Comparison of ENCODE assay signal across 7 mouse cellular contexts in genomic region chr8:95888285-95889136, GRCm38 (mm10). TPM values are rescaled to one million over a fixed set of nuclear protein-coding genes. Genes with fewer than 3 reads are reported as not detected.
A peak's percentile ranks its signal among the peaks of the same experiment; 100 is the strongest.
DNase-seq lines count a peak whose midpoint lies in the region; ATAC-seq lines count a peak whose summit lies in the region.

Gene Got2, minus strand, starts transcription at chr8:95888547.

- peak within 1 kb of the TSS; percentile 86 for H3K4me3 ChIP-seq in intestine, embryonic 15.5 days (replicated peaks)
- peak within 1 kb of the TSS; percentile 85 for H3K4me3 ChIP-seq in midbrain, embryonic 10.5 days

- H3K4me2 ChIP-seq in intestine, embryonic 15.5 days (replicated peaks), result peak within 1 kb of the TSS; percentile 88

- H3K27me3 ChIP-seq in intestine, embryonic 15.5 days (replicated peaks), result no peaks in the 10 kb centered on the region
- H3K27me3 ChIP-seq in midbrain, embryonic 10.5 days (ENCODE audit: low read depth, poor library complexity, severe bottlenecking), result no peaks in the 10 kb centered on the region

- peak within 1 kb of the TSS; percentile 66 for H3K27ac ChIP-seq in intestine, embryonic 15.5 days
- peak within 1 kb of the TSS; percentile 95 for H3K27ac ChIP-seq in midbrain, embryonic 10.5 days (replicated peaks)

- 8% methylated on average over 31 of the region's 31 CpGs for WGBS in intestine, embryonic 15.5 days
- WGBS in midbrain, embryonic 10.5 days, result 10% methylated on average over 31 of the region's 31 CpGs

- H3K9me3 ChIP-seq in intestine, embryonic 15.5 days, result no peaks in the 10 kb centered on the region
- H3K9me3 ChIP-seq in midbrain, embryonic 10.5 days (replicated peaks), result no peaks in the 10 kb centered on the region

- peak; percentile 91 to 93 for DNase-seq in adrenal gland, adult 18-20 months (ENCODE audit: low spot score in 2 of 2)
- DNase-seq in embryo, embryonic 11 days, result peak; percentile 95
- DNase-seq in gastrocnemius, postnatal 36 days, result peak; percentile 87 to 89
- peak; percentile 89 to 91 for DNase-seq in left cerebral cortex, postnatal 25 days (ENCODE audit: low spot score in 2 of 2)
- peak; percentile 94 for DNase-seq in midbrain, embryonic 10.5 days (ENCODE audit: low spot score)
- peak; percentile 93 for DNase-seq in right cerebral cortex, postnatal 4 days

- intact Hi-C loops in gastrocnemius, postnatal 36 days (cut with DNase I), result no loop called here
- intact Hi-C loops in left cerebral cortex, postnatal 25 days (cut with DNase I), result no loop called here

- H3K9ac ChIP-seq in intestine, embryonic 15.5 days, result peak within 1 kb of the TSS; percentile 77

- ATAC-seq in intestine, embryonic 15.5 days, result peak; percentile 83

- H3K36me3 ChIP-seq in intestine, embryonic 15.5 days, result no peaks in the 10 kb centered on the region
- H3K36me3 ChIP-seq in midbrain, embryonic 10.5 days, result 0 out of 2 replicates have a peak, but pooled peaks cover 1% of the 10 kb centered on the region

- H3K4me1 ChIP-seq in intestine, embryonic 15.5 days (replicated peaks), result peaks cover 18% of the 10 kb centered on the region
- peaks cover 27% of the 10 kb centered on the region for H3K4me1 ChIP-seq in midbrain, embryonic 10.5 days

RNA-seq across cellular contexts. Expression of gene Got2, which starts in this region (rescaled TPM):
- total RNA-seq in adrenal gland, adult 18-20 months (2021), result 100 to 1,000 TPM; 103 to 127 TPM
- 100 to 1,000 TPM; 411 to 437 TPM for total RNA-seq in gastrocnemius, postnatal 36 days (2021)
- polyA plus RNA-seq in intestine, embryonic 15.5 days (2015; fragmentation: Nextera tagmentation; extraction: Ambion mirVana), result 230 and 236 TPM in 2 replicates
- 100 to 1,000 TPM; 230 to 236 TPM for total RNA-seq in left cerebral cortex, postnatal 25 days (2021)
- 188 and 192 TPM in 2 replicates for polyA plus RNA-seq in midbrain, embryonic 10.5 days (2016; fragmentation: Nextera tagmentation; extraction: Ambion mirVana)

Comparison
In these comparisons a context has a peak if more than half of its experiments do, and no peak if none do; other contexts are left out.
1. Peak in every context shown above with its lines: DNase-seq, ATAC-seq, H3K4me3 ChIP-seq and H3K27ac ChIP-seq.